Mouse (Mus musculus) heart, adult 2 months (tissue): ENCODE measurements around the gene H2-Q1.

ENCODE experiments used
- CTCF ChIP-seq: fragments of 200-600 bp; IDR thresholded peaks from 2 replicates; pipeline ENCODE4 v1.8.1; 2022; ENCODE audit warnings: antibody characterized with exemption, mild to moderate bottlenecking, moderate library complexity
- EP300 ChIP-seq: fragments of 200-500 bp; IDR thresholded peaks from 2 replicates; pipeline ENCODE4 v1.6.1; 2011; ENCODE audit warnings: low read depth, low read length, control low read depth; ENCODE audit not compliant: insufficient read depth
- POLR2A ChIP-seq: fragments of 200-500 bp; IDR thresholded peaks from 2 replicates; pipeline ENCODE4 v1.6.1; 2011; ENCODE audit warnings: mild to moderate bottlenecking, low read depth, low read length, control low read depth; ENCODE audit not compliant: insufficient read depth

DNA sequence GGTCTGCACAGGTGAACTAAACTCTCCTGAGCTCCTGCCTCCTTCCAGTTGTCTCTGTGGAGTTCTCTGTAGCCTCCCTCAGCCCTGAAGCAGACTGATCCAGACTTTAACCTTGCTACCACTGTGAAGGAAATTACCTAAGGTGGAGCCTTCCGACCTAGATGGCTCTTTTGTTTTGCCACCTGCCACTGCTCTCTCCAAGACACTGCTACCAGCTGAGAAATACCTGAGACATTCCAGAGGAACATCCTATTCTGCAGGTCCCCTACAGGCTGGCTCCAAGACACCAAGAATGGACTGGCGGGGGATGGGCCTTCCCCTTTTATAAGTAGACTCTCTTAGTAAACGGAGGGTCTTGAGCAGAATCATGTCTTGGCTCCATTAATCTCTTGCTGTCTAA lies 39.9 kb upstream of the H2-Q1 start:
- TF ChIP-seq CTCF (no peak), POLR2A (no peak), EP300 (no peak)
